Mouse (Mus musculus) E14TG2a.4 (cell line): ENCODE results near the gene Wbp1l.

Experiments
- CTCF ChIP-seq: conservative IDR thresholded peaks from 2 replicates; pipeline ENCODE4 v1.5.1; 2014; ENCODE audit warnings: low read length
- NANOG ChIP-seq: IDR thresholded peaks from 2 replicates; pipeline ENCODE4 v1.6.1; 2014; ENCODE audit warnings: borderline replicate concordance, low read length, mixed read lengths
- POU5F1 ChIP-seq: IDR thresholded peaks from 2 replicates; pipeline ENCODE4 v1.6.1; 2014; ENCODE audit warnings: low read length, borderline replicate concordance

GRCm38 (mm10) chr19:46646041-46646481, 47.2 kb downstream of the Wbp1l start:
- TF ChIP-seq CTCF (no peak), NANOG (no peak), POU5F1 (no peak)
